Mouse (Mus musculus): ENCODE results near the gene Limd2. TPM values are rescaled to one million over a fixed set of nuclear protein-coding genes. Genes with fewer than 3 reads are reported as not detected.

Gene Limd2
- polyA plus RNA-seq, 1 experiment from 2014 or later = 205 TPM

GRCm38 (mm10) chr11:106176372-106176771 is 15.7 kb upstream of the Limd2 start:
- Histone ChIP-seq H3K9me3 (ENCODE audit: control insufficient read depth, low read length) (no peaks in the 10 kb centered on the region), H3K4me2 (ENCODE audit: low read length) (no peak overlapping the region), H3K27me3 (replicated peaks; ENCODE audit: control insufficient read depth, insufficient read depth, low read length) (no peaks in the 10 kb centered on the region), H3K36me3 (ENCODE audit: control insufficient read depth, insufficient read depth) (no peaks in the 10 kb centered on the region), H3K4me1 (replicated peaks; ENCODE audit: control insufficient read depth, insufficient read depth, low read length) (0 out of 2 replicates have a peak, but pooled peaks cover 3% of the 10 kb centered on the region), H3K4me3 (replicated peaks; ENCODE audit: low read length) (no peak overlapping the region), H3K27ac (ENCODE audit: low read length) (no peak overlapping the region), H3K9ac (replicated peaks; ENCODE audit: low read depth, low read length) (no peak overlapping the region)
- WGBS = 90% methylated on average over 5 of the region's 5 CpGs
- ATAC-seq = no peak

- ATAC-seq = no peak
- Histone ChIP-seq H3K4me2 (ENCODE audit: low read length) (no peak overlapping the region), H3K4me3 (replicated peaks; ENCODE audit: low read length) (no peak overlapping the region), H3K27ac (ENCODE audit: low read length) (no peak overlapping the region), H3K9ac (replicated peaks; ENCODE audit: low read depth, low read length) (no peak overlapping the region), H3K9me3 (ENCODE audit: control insufficient read depth, low read length) (no peaks in the 10 kb centered on the region), H3K27me3 (replicated peaks; ENCODE audit: control insufficient read depth, insufficient read depth, low read length) (no peaks in the 10 kb centered on the region), H3K36me3 (ENCODE audit: control insufficient read depth, insufficient read depth) (peaks cover 2% of the 10 kb centered on the region; the same call in 1 of the 2 replicates), H3K4me1 (replicated peaks; ENCODE audit: control insufficient read depth, insufficient read depth, low read length) (0 out of 2 replicates have a peak, but pooled peaks cover 3% of the 10 kb centered on the region)
- WGBS = 71% methylated on average over 3 of the region's 3 CpGs
These were observed 14.4 kb upstream of the Limd2 start for GRCm38 (mm10) chr11:106175081-106175480.

DNA sequence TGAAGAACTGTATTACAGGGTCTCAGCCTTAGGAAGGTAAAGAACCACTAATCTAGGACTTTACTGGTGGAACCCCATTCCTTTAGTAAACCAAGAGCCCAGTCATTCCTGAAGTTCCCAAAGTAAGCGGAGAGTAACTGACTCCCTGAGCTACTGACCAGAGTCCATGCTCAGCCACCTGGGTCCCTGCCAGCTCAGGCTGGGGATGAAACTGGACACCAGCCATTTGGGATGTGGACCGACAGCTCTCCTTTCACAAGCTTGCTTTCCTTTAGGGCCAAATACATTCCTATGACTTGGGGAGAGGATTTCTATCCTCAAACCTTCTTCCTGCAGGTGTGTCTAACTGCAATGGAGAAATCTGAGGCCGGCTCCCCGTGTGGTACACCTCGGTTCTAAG is 13.7 kb upstream of the Limd2 start:
- ATAC-seq = no peak
- Histone ChIP-seq H3K36me3 (ENCODE audit: control insufficient read depth, insufficient read depth) (peaks cover 2% of the 10 kb centered on the region; the same call in 1 of the 2 replicates), H3K4me2 (ENCODE audit: low read length) (no peak overlapping the region), H3K9ac (replicated peaks; ENCODE audit: low read depth, low read length) (no peak overlapping the region), H3K9me3 (ENCODE audit: control insufficient read depth, low read length) (no peaks in the 10 kb centered on the region), H3K27me3 (replicated peaks; ENCODE audit: control insufficient read depth, insufficient read depth, low read length) (no peaks in the 10 kb centered on the region), H3K27ac (ENCODE audit: low read length) (no peak overlapping the region), H3K4me1 (replicated peaks; ENCODE audit: control insufficient read depth, insufficient read depth, low read length) (no peaks in the 10 kb centered on the region), H3K4me3 (replicated peaks; ENCODE audit: low read length) (no peak overlapping the region)
- WGBS = 84% methylated on average over 5 of the region's 5 CpGs

DNA sequence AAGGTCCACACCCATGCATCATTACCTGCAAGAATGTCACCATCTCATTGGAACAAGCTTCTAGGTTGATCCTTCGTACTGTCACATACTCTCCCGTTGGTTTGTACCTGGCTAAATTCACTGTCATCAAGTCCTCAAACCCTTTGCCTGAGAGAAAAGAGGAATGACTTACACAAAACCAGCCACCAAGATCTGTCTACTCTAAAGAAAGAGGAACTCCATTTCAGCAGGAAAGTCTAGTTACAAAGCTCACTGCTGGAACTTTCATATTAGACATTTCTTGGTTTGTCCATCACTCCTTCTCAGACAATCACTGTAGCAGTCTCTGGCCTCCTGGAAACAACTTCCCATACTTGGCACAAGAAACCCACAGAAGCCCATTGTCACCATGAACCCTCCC is 12.6 kb upstream of the Limd2 start:
- Histone ChIP-seq H3K4me2 (ENCODE audit: low read length) (no peak overlapping the region), H3K27me3 (replicated peaks; ENCODE audit: control insufficient read depth, insufficient read depth, low read length) (no peaks in the 10 kb centered on the region), H3K27ac (ENCODE audit: low read length) (no peak overlapping the region), H3K4me1 (replicated peaks; ENCODE audit: control insufficient read depth, insufficient read depth, low read length) (no peaks in the 10 kb centered on the region), H3K4me3 (replicated peaks; ENCODE audit: low read length) (no peak overlapping the region), H3K9me3 (ENCODE audit: control insufficient read depth, low read length) (no peaks in the 10 kb centered on the region), H3K36me3 (ENCODE audit: control insufficient read depth, insufficient read depth) (peaks cover 2% of the 10 kb centered on the region; the same call in 1 of the 2 replicates), H3K9ac (replicated peaks; ENCODE audit: low read depth, low read length) (no peak overlapping the region)
- 87% methylated on average over 2 of the region's 2 CpGs for WGBS
- ATAC-seq = no peak

- Histone ChIP-seq H3K36me3 (ENCODE audit: control insufficient read depth, insufficient read depth) (peaks cover 11% of the 10 kb centered on the region), H3K9me3 (ENCODE audit: control insufficient read depth, low read length) (no peaks in the 10 kb centered on the region), H3K27me3 (replicated peaks; ENCODE audit: control insufficient read depth, insufficient read depth, low read length) (no peaks in the 10 kb centered on the region), H3K9ac (replicated peaks; ENCODE audit: low read depth, low read length) (no peak overlapping the region), H3K4me2 (ENCODE audit: low read length) (no peak overlapping the region), H3K27ac (ENCODE audit: low read length) (no peak overlapping the region), H3K4me3 (replicated peaks; ENCODE audit: low read length) (no peak overlapping the region), H3K4me1 (replicated peaks; ENCODE audit: control insufficient read depth, insufficient read depth, low read length) (no peaks in the 10 kb centered on the region)
- 76% methylated on average over 7 of the region's 7 CpGs for WGBS
- ATAC-seq = no peak
These were observed 10.1 kb upstream of the Limd2 start for GRCm38 (mm10) chr11:106170807-106171206.

GRCm38 (mm10) chr11:106167435-106167834 is 6.8 kb upstream of the Limd2 start:
- no peaks in the 10 kb centered on the region for H3K4me1 ChIP-seq (replicated peaks; ENCODE audit: control insufficient read depth, insufficient read depth, low read length)
- H3K4me2 ChIP-seq (ENCODE audit: low read length) = no peak overlapping the region
- no peaks in the 10 kb centered on the region for H3K9me3 ChIP-seq (ENCODE audit: control insufficient read depth, low read length)
- no peaks in the 10 kb centered on the region for H3K27me3 ChIP-seq (replicated peaks; ENCODE audit: control insufficient read depth, insufficient read depth, low read length)
- H3K36me3 ChIP-seq (ENCODE audit: control insufficient read depth, insufficient read depth) = peaks cover 19% of the 10 kb centered on the region
- no peak overlapping the region for H3K27ac ChIP-seq (ENCODE audit: low read length)
- no peak for ATAC-seq
- WGBS = 93% methylated on average over 5 of the region's 5 CpGs
- no peak overlapping the region for H3K4me3 ChIP-seq (replicated peaks; ENCODE audit: low read length)
- H3K9ac ChIP-seq (replicated peaks; ENCODE audit: low read depth, low read length) = no peak overlapping the region

- H3K4me3 ChIP-seq (replicated peaks; ENCODE audit: low read length) = no peak overlapping the region
- no peak overlapping the region for H3K27ac ChIP-seq (ENCODE audit: low read length)
- ATAC-seq = no peak
- H3K4me2 ChIP-seq (ENCODE audit: low read length) = no peak overlapping the region
- no peaks in the 10 kb centered on the region for H3K27me3 ChIP-seq (replicated peaks; ENCODE audit: control insufficient read depth, insufficient read depth, low read length)
- peaks cover 17% of the 10 kb centered on the region for H3K36me3 ChIP-seq (ENCODE audit: control insufficient read depth, insufficient read depth)
- H3K4me1 ChIP-seq (replicated peaks; ENCODE audit: control insufficient read depth, insufficient read depth, low read length) = peaks cover 8% of the 10 kb centered on the region
- 95% methylated on average over 16 of the region's 16 CpGs for WGBS
- H3K9ac ChIP-seq (replicated peaks; ENCODE audit: low read depth, low read length) = no peak overlapping the region
- H3K9me3 ChIP-seq (ENCODE audit: control insufficient read depth, low read length) = no peaks in the 10 kb centered on the region
These were observed 4.0 kb upstream of the Limd2 start for GRCm38 (mm10) chr11:106164601-106165180.

DNA sequence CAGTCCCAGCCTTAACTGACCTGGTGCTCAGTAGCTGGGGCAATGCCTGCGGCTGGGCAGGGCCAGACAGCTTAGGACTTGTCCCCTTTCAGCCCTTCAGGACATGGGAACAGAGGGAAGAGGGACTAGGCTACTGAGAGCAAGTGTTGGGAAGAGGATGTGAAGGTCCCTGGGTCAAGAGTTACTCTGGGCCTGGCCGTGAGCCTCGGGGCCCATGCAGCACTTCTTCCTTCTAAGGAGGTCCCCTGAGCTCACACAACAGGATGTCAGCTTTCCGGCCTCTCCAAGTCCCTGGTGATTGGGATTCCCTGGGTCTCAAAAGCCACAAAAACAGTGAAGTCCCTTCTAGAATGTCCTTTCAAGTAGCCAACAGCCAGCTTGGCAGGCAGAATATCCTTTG is 2.9 kb upstream of the Limd2 start:
- 93% methylated on average over 4 of the region's 4 CpGs for WGBS
- no peak overlapping the region for H3K9ac ChIP-seq (replicated peaks; ENCODE audit: low read depth, low read length)
- no peaks in the 10 kb centered on the region for H3K9me3 ChIP-seq (ENCODE audit: control insufficient read depth, low read length)
- peaks cover 17% of the 10 kb centered on the region for H3K36me3 ChIP-seq (ENCODE audit: control insufficient read depth, insufficient read depth)
- peaks cover 17% of the 10 kb centered on the region for H3K4me1 ChIP-seq (replicated peaks; ENCODE audit: control insufficient read depth, insufficient read depth, low read length)
- H3K4me3 ChIP-seq (replicated peaks; ENCODE audit: low read length) = no peak overlapping the region
- no peak for ATAC-seq
- no peak overlapping the region for H3K27ac ChIP-seq (ENCODE audit: low read length)
- H3K4me2 ChIP-seq (ENCODE audit: low read length) = no peak overlapping the region
- no peaks in the 10 kb centered on the region for H3K27me3 ChIP-seq (replicated peaks; ENCODE audit: control insufficient read depth, insufficient read depth, low read length)

DNA sequence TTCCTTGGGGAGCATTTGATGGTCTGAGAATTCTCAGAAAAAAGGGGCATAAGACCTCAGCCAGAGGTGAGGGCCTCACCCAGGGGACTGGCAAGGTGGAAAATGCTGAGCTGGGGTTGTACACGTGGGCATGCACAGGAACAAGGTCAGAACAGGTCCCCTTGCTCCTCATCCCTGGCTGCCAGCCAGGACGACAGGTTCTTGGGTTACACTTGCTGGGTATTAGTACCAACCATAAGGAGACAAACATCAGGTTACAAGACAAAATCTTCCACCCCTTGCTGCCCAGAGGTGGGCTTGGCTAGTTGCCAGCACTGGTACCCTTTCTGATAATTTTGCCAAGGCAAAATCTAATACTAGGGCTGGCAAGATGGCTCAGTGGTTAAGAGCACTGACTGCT is 1.6 kb upstream of the Limd2 start:
- 84% methylated on average over 2 of the region's 2 CpGs for WGBS
- Histone ChIP-seq H3K36me3 (ENCODE audit: control insufficient read depth, insufficient read depth) (peaks cover 13% of the 10 kb centered on the region), H3K4me2 (ENCODE audit: low read length) (no peak overlapping the region), H3K4me3 (replicated peaks; ENCODE audit: low read length) (no peak overlapping the region), H3K27me3 (replicated peaks; ENCODE audit: control insufficient read depth, insufficient read depth, low read length) (no peaks in the 10 kb centered on the region), H3K27ac (ENCODE audit: low read length) (no peak overlapping the region), H3K9me3 (ENCODE audit: control insufficient read depth, low read length) (no peaks in the 10 kb centered on the region), H3K9ac (replicated peaks; ENCODE audit: low read depth, low read length) (no peak overlapping the region), H3K4me1 (replicated peaks; ENCODE audit: control insufficient read depth, insufficient read depth, low read length) (peaks cover 24% of the 10 kb centered on the region)
- no peak for ATAC-seq

Data from forebrain, embryonic 16.5 days (tissue).